Mouse (Mus musculus): ENCODE results near the gene Gm28035. TPM values are rescaled to one million over a fixed set of nuclear protein-coding genes. Genes with fewer than 3 reads are reported as not detected.
A peak's percentile ranks its signal among the peaks of the same experiment; 100 is the strongest.

Gene Gm28035
- 0.13 and 0.25 TPM in 2 replicates for polyA plus RNA-seq (2014; fragmentation: Nextera tagmentation; extraction: Ambion mirVana)

GRCm38 (mm10) chr2:30240267-30240666 lies at the start of gene Gm28035:
Gm28035 (plus strand) TSS chr2:30240567.
- no peak within 1 kb of the TSS for H3K9ac ChIP-seq (replicated peaks; ENCODE audit: low read depth, low read length)
- H3K27me3 ChIP-seq (ENCODE audit: control insufficient read depth, insufficient read depth, low read length) = no peaks in the 10 kb centered on the region
- H3K4me1 ChIP-seq (ENCODE audit: control insufficient read depth, insufficient read depth, low read length) = peaks cover 20% of the 10 kb centered on the region
- no peaks in the 10 kb centered on the region for H3K9me3 ChIP-seq (ENCODE audit: control insufficient read depth, low read depth, low read length)
- no peak within 1 kb of the TSS for H3K27ac ChIP-seq (ENCODE audit: low read length)
- H3K36me3 ChIP-seq (ENCODE audit: control insufficient read depth, insufficient read depth, low read length) = peaks cover 23% of the 10 kb centered on the region
- no peak for ATAC-seq (ENCODE audit: insufficient number of reproducible peaks, insufficient read depth, low FRiP score, low read depth)
- H3K4me2 ChIP-seq (replicated peaks; ENCODE audit: low read depth, low read length) = no peak within 1 kb of the TSS
- no peak within 1 kb of the TSS for H3K4me3 ChIP-seq (ENCODE audit: low read depth, low read length)
- WGBS = 64% methylated on average over 2 of the region's 2 CpGs

GRCm38 (mm10) chr2:30191790-30192580 lies 48.4 kb upstream of the Gm28035 start:
- Histone ChIP-seq H3K36me3 (ENCODE audit: control insufficient read depth, insufficient read depth, low read length) (no peaks in the 10 kb centered on the region), H3K4me1 (ENCODE audit: control insufficient read depth, insufficient read depth, low read length) (no peaks in the 10 kb centered on the region), H3K9me3 (ENCODE audit: control insufficient read depth, low read depth, low read length) (no peaks in the 10 kb centered on the region), H3K27me3 (ENCODE audit: control insufficient read depth, insufficient read depth, low read length) (no peaks in the 10 kb centered on the region), H3K9ac (replicated peaks; ENCODE audit: low read depth, low read length) (no peak overlapping the region), H3K27ac (ENCODE audit: low read length) (no peak overlapping the region), H3K4me2 (replicated peaks; ENCODE audit: low read depth, low read length) (no peak overlapping the region), H3K4me3 (ENCODE audit: low read depth, low read length) (no peak overlapping the region)
- WGBS = 84% methylated on average over 12 of the region's 12 CpGs
- no peak for ATAC-seq (ENCODE audit: insufficient number of reproducible peaks, insufficient read depth, low FRiP score, low read depth)

- Histone ChIP-seq H3K9me3 (ENCODE audit: control insufficient read depth, low read depth, low read length) (no peaks in the 10 kb centered on the region), H3K4me1 (ENCODE audit: control insufficient read depth, insufficient read depth, low read length) (no peaks in the 10 kb centered on the region), H3K36me3 (ENCODE audit: control insufficient read depth, insufficient read depth, low read length) (no peaks in the 10 kb centered on the region), H3K27ac (ENCODE audit: low read length) (no peak overlapping the region), H3K9ac (replicated peaks; ENCODE audit: low read depth, low read length) (no peak overlapping the region), H3K27me3 (ENCODE audit: control insufficient read depth, insufficient read depth, low read length) (no peaks in the 10 kb centered on the region), H3K4me3 (ENCODE audit: low read depth, low read length) (no peak overlapping the region), H3K4me2 (replicated peaks; ENCODE audit: low read depth, low read length) (no peak overlapping the region)
- 76% methylated on average over 3 of the region's 3 CpGs for WGBS
- no peak for ATAC-seq (ENCODE audit: insufficient number of reproducible peaks, insufficient read depth, low FRiP score, low read depth)
Observed at GRCm38 (mm10) chr2:30194656-30195055, 45.7 kb upstream of the Gm28035 start.

GRCm38 (mm10) chr2:30198021-30198420 lies 42.3 kb upstream of the Gm28035 start:
- 69% methylated on average over 4 of the region's 4 CpGs for WGBS
- H3K36me3 ChIP-seq (ENCODE audit: control insufficient read depth, insufficient read depth, low read length) = no peaks in the 10 kb centered on the region
- 0 out of 2 replicates have a peak, but pooled peaks cover 3% of the 10 kb centered on the region for H3K4me1 ChIP-seq (ENCODE audit: control insufficient read depth, insufficient read depth, low read length)
- no peaks in the 10 kb centered on the region for H3K9me3 ChIP-seq (ENCODE audit: control insufficient read depth, low read depth, low read length)
- H3K9ac ChIP-seq (replicated peaks; ENCODE audit: low read depth, low read length) = no peak overlapping the region
- ATAC-seq (ENCODE audit: insufficient number of reproducible peaks, insufficient read depth, low FRiP score, low read depth) = no peak
- H3K27ac ChIP-seq (ENCODE audit: low read length) = no peak overlapping the region
- no peak overlapping the region for H3K4me3 ChIP-seq (ENCODE audit: low read depth, low read length)
- no peaks in the 10 kb centered on the region for H3K27me3 ChIP-seq (ENCODE audit: control insufficient read depth, insufficient read depth, low read length)
- no peak overlapping the region for H3K4me2 ChIP-seq (replicated peaks; ENCODE audit: low read depth, low read length)

GRCm38 (mm10) chr2:30199984-30200383 lies 40.4 kb upstream of the Gm28035 start:
- WGBS = 38% methylated on average over 1 of the region's 1 CpGs
- H3K9me3 ChIP-seq (ENCODE audit: control insufficient read depth, low read depth, low read length) = no peaks in the 10 kb centered on the region
- H3K4me1 ChIP-seq (ENCODE audit: control insufficient read depth, insufficient read depth, low read length) = peaks cover 9% of the 10 kb centered on the region
- H3K4me3 ChIP-seq (ENCODE audit: low read depth, low read length) = no peak overlapping the region
- peak overlapping the region; percentile 36; the same call in 1 of the 2 replicates for H3K27ac ChIP-seq (ENCODE audit: low read length)
- peak; percentile 72; the same call in 1 of the 2 replicates for ATAC-seq (ENCODE audit: insufficient number of reproducible peaks, insufficient read depth, low FRiP score, low read depth)
- H3K27me3 ChIP-seq (ENCODE audit: control insufficient read depth, insufficient read depth, low read length) = no peaks in the 10 kb centered on the region
- H3K36me3 ChIP-seq (ENCODE audit: control insufficient read depth, insufficient read depth, low read length) = no peaks in the 10 kb centered on the region
- no peak overlapping the region for H3K4me2 ChIP-seq (replicated peaks; ENCODE audit: low read depth, low read length)
- no peak overlapping the region for H3K9ac ChIP-seq (replicated peaks; ENCODE audit: low read depth, low read length)

GRCm38 (mm10) chr2:30200388-30200925 lies 39.9 kb upstream of the Gm28035 start:
- no peak for ATAC-seq (ENCODE audit: insufficient number of reproducible peaks, insufficient read depth, low FRiP score, low read depth)

GRCm38 (mm10) chr2:30203439-30203838 lies 36.9 kb upstream of the Gm28035 start:
- Histone ChIP-seq H3K4me3 (ENCODE audit: low read depth, low read length) (no peak overlapping the region), H3K9ac (replicated peaks; ENCODE audit: low read depth, low read length) (no peak overlapping the region), H3K9me3 (ENCODE audit: control insufficient read depth, low read depth, low read length) (no peaks in the 10 kb centered on the region), H3K4me1 (ENCODE audit: control insufficient read depth, insufficient read depth, low read length) (peaks cover 13% of the 10 kb centered on the region), H3K36me3 (ENCODE audit: control insufficient read depth, insufficient read depth, low read length) (no peaks in the 10 kb centered on the region), H3K27ac (ENCODE audit: low read length) (no peak overlapping the region), H3K4me2 (replicated peaks; ENCODE audit: low read depth, low read length) (no peak overlapping the region), H3K27me3 (ENCODE audit: control insufficient read depth, insufficient read depth, low read length) (no peaks in the 10 kb centered on the region)
- WGBS = 75% methylated on average over 7 of the region's 7 CpGs
- ATAC-seq (ENCODE audit: insufficient number of reproducible peaks, insufficient read depth, low FRiP score, low read depth) = no peak

More at GRCm38 (mm10) chr2:30200388-30200925, 39.9 kb upstream of the Gm28035 start:
- H3K27me3 ChIP-seq (ENCODE audit: control insufficient read depth, insufficient read depth, low read length) = no peaks in the 10 kb centered on the region
- peaks cover 10% of the 10 kb centered on the region for H3K4me1 ChIP-seq (ENCODE audit: control insufficient read depth, insufficient read depth, low read length)
- WGBS = 57% methylated on average over 5 of the region's 5 CpGs
- H3K27ac ChIP-seq (ENCODE audit: low read length) = peak overlapping the region; percentile 39; the same call in 1 of the 2 replicates
- no peaks in the 10 kb centered on the region for H3K36me3 ChIP-seq (ENCODE audit: control insufficient read depth, insufficient read depth, low read length)
- H3K9ac ChIP-seq (replicated peaks; ENCODE audit: low read depth, low read length) = no peak overlapping the region
- no peak overlapping the region for H3K4me2 ChIP-seq (replicated peaks; ENCODE audit: low read depth, low read length)
- no peak overlapping the region for H3K4me3 ChIP-seq (ENCODE audit: low read depth, low read length)
- no peaks in the 10 kb centered on the region for H3K9me3 ChIP-seq (ENCODE audit: control insufficient read depth, low read depth, low read length)

GRCm38 (mm10) chr2:30205255-30205628 lies 35.1 kb upstream of the Gm28035 start:
- no peaks in the 10 kb centered on the region for H3K9me3 ChIP-seq (ENCODE audit: control insufficient read depth, low read depth, low read length)
- ATAC-seq (ENCODE audit: insufficient number of reproducible peaks, insufficient read depth, low FRiP score, low read depth) = peak; percentile 71
- H3K4me3 ChIP-seq (ENCODE audit: low read depth, low read length) = peak overlapping the region; percentile 43
- H3K9ac ChIP-seq (replicated peaks; ENCODE audit: low read depth, low read length) = peak overlapping the region; percentile 72
- peaks cover 13% of the 10 kb centered on the region for H3K4me1 ChIP-seq (ENCODE audit: control insufficient read depth, insufficient read depth, low read length)
- no peaks in the 10 kb centered on the region for H3K27me3 ChIP-seq (ENCODE audit: control insufficient read depth, insufficient read depth, low read length)
- peak overlapping the region; percentile 52; the same call in 1 of the 2 replicates for H3K27ac ChIP-seq (ENCODE audit: low read length)
- H3K36me3 ChIP-seq (ENCODE audit: control insufficient read depth, insufficient read depth, low read length) = no peaks in the 10 kb centered on the region
- peak overlapping the region; percentile 46 for H3K4me2 ChIP-seq (replicated peaks; ENCODE audit: low read depth, low read length)
- under 1% methylated on average over 13 of the region's 13 CpGs for WGBS
